Mouse (Mus musculus): ENCODE data around the gene Mei1.

DNA sequence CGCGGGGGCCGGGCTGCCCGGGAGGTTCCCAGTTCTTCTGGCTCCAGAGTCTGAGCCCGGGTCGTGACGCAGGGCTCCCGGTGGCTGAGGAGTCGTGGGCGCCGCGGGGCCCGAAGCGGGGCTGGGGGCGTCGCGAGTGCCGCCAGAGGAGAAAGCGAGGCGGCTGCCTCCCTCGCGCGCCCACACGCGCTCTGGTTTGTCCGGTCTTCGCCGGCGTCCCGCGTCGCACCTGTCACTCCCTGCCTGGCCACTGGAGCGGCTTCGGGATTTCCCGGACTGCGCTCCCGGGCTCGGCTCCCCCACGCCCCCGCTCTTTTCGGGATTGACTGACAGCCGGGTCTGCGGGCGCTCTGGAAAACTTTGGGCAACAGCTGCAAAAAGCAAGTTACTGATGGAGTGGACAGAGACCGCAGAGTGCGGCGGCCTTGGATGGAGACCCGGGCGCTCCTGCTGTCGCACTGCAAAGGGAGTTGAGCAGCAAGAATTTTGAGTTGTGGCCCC, 77.9 kb downstream of the Mei1 start:
- TF ChIP-seq POLR2A (IDR thresholded peaks at IDR 0.05; ENCODE audit: insufficient read length, low read depth): peak; percentile 76
- TF ChIP-seq TCF12 (IDR thresholded peaks at IDR 0.05; ENCODE audit: insufficient read depth, poor library complexity, severe bottlenecking): peak; percentile 94
- TF ChIP-seq MYOG (IDR thresholded peaks at IDR 0.05; ENCODE audit: control insufficient read depth in 1 of 3, insufficient read depth in 1 of 3, insufficient read length in 2 of 3, low read depth in 2 of 3): peak; percentile 82 to 96 (median 96)

Data from myocyte (in vitro differentiated cells).